Mouse (Mus musculus): ENCODE results near the gene Gm20388.

DNA sequence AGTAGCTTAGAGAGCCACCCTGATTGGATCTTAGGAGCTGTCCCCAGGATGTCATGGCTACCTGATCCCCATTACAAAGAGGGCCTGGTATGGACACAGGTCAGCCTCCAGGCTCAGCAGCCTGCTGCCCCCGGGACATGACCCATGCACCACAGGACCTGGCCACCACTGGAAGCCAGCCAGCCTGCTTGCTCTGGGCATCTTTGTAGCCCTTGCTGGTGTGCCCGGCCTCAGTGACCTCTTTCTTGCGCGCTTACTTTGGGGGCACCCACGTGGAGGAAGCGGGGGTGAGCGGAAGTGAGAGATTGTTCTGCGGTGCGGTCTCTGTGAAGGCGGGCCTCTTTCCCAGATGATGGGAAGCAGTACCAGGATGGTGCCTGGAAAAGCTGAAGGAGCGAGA, 641.9 kb downstream of the Gm20388 start:
- TF ChIP-seq POLR2AphosphoS5 (IDR thresholded peaks at IDR 0.05; ENCODE audit: insufficient replicate concordance, low read depth, low read length) (no peak), CTCF (IDR thresholded peaks at IDR 0.05; ENCODE audit: low read depth, low read length) (no peak), GATA1 (IDR thresholded peaks at IDR 0.05; ENCODE audit: borderline replicate concordance, low read length) (no peak)

Measured in G1E (cell line).